Mouse (Mus musculus) gastrocnemius, postnatal 4 days (tissue): ENCODE measurements around the gene Timmdc1. TPM values are rescaled to one million over a fixed set of nuclear protein-coding genes. Genes with fewer than 3 reads are reported as not detected.
"Not testable (repeated sequence)": the region's sequence is repeated elsewhere in the genome, so short reads cannot be mapped to it uniquely, and the experiment has no call there.

Experiments
- DNase-seq, 2 experiments: peaks; one replicate each; pipeline ENCODE4 v3.0.0; 2021 to 2022; ENCODE audit warnings: low spot score in 2 of 2, mixed read lengths in 2 of 2
- total RNA-seq, 2 experiments: library from RNA; stranded (reverse); gene quantifications; 2 replicates each; pipeline ENCODE4 v1.2.3; 2021

Gene Timmdc1
- total RNA-seq, 2 experiments from 2014 or later, result 30.8 to 33.5 TPM

DNA sequence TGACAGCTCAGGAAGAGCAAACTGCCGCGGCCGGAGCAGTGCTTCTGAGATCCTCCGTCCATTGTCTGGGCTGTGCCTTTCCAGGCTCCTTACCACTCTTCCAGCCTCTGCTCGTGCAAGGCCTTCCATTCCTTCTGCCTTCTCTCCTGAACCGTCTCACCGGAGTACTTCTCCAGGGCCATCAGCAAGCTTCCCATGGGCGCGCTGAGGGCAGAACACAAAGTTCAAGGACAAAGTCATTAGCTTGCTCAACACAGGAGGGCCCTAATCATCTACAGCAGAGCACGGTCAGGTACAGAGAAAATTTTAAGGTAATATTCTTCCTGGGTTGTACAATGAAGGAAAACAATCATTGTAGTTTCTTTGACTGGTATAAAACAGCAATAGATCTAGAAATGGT is 20.0 kb downstream of the Timmdc1 start:
- no peak for DNase-seq

DNA sequence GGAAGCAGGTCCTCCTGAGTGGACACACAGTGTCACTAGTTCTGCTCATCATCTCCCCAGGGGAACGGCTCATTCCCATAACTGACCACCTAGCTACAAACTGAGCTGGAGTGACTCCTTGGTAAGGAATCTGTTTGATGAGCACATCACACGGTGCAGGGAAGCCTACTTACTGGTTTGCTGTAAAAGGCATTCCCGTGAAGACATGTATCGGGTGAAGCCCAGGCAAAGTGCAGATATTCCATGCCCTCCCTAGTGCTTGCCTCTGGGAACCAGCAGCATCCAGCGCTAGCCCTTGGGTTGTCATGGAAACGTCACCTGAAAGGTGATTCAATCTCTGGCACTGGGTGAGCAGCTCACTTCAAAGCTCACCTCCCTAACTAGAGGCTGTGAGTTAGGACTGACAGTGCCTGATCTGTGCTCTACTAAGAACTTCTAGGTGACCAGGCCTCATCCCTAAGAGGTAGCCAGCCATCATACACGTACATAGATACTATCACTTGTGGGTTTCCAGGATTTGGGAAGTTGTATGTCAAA is 25.8 kb downstream of the Timmdc1 start:
- no peak for DNase-seq

DNA sequence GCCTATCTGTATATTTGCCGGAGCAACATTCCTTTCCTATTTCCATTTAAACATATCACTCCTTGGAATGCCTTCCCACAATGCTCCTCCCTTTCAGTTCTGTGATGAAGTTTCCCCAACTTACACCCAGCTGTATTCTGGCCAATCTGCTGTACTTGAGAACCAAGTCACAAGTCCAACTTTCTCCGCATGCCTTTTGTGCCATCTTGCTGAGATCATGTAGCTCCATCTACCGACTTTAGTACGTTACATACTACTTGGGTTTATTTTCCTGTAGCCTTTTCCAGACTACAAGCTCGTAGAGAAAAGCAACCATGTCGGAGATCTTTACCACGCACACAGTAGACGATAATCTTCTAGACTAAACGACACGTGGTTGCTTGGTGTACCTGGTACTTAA is 28.6 kb downstream of the Timmdc1 start:
- no peak for DNase-seq

- no peak for DNase-seq
These were observed 29.9 kb downstream of the Timmdc1 start for GRCm38 (mm10) chr16:38492551-38492950.

DNA sequence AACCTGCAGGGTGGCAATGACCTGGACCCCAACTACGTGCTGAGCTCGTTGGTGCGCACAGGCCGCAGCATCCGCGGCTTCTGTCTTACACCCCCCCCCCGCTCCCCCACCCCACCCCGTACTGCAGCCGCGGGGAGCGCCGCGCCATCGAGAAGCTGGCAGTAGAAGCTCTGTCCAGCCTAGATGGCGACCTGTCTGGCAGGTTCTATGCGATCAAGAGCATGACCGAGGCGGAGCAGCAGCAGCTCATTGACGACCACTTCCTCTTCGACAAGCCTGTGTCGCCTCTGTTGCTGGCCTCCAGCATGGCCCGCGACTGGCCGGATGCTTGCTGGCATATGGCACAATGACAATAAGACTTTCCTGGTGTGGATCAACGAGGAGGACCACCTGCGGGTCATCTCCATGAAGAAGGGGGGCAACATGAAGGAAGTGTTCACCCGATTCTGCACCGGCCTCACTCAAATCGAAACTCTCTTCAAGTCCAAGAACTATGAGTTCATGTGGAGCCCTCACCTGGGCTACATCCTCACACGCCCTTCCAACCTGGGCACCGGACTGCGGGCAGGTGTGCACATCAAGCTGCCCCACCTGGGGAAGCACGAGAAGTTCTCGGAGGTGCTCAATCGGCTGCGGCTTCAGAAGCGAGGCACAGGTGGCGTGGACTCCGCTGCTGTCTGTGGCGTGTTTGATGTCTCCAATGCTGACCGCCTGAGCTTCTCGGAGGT is 38.7 kb downstream of the Timmdc1 start:
- DNase-seq, result no peak

DNA sequence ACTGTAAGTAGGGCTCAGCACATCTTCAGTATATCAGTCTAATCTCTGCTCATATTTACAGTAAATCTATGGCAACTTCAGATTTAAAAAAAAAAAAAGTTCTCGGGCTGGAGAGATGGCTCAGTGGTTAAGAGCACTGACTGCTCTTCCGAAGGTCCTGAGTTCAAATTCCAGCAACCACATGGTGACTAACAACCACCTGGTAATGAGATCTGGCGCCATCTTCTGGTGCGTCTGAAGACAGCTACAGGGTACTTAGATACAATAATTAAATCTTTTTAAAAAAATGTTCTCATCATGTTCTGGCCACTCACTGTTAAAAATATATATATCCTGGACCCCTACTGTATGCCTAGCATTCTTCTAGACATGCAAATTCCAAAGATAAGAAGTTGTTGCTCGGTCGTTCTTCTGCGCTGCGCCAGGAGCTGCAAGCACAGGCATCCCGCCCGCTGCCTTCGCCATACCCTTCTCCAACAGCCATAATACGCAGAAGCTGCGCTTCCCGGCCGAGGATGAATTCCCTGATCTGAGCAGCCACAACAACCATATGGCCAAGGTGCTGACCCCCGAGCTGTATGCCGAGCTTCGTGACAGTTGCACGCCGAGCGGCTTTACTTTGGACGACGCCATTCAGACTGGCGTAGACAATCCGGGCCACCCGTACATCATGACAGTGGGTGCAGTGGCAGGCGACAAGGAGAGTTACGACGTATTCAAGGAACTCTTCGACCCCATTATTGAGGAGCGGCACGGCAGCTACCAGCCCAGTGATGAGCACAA is 39.5 kb downstream of the Timmdc1 start:
- peak in 1 of 2 experiments; percentile 25 for DNase-seq

DNA sequence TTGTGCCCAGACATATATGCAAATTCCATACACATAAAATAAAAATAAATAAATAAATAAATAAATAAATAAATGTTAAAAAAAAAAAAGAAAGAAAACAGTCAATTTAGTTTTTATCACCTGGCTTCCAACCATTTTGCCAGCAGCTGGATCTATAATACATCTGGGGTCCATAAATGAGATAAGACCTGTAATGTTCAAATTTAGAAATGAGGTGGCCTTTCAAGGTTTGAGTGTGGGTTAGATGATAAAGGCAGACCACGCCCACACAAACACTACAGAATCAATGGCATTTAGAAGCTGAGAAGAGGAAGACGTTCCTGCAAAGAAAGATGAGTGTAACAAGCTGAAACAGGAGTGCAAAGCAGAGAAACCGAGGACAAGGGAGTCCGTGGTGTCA is 41.1 kb downstream of the Timmdc1 start:
- no peak for DNase-seq

GRCm38 (mm10) chr16:38478296-38478695 is 44.2 kb downstream of the Timmdc1 start:
- no peak for DNase-seq

DNA sequence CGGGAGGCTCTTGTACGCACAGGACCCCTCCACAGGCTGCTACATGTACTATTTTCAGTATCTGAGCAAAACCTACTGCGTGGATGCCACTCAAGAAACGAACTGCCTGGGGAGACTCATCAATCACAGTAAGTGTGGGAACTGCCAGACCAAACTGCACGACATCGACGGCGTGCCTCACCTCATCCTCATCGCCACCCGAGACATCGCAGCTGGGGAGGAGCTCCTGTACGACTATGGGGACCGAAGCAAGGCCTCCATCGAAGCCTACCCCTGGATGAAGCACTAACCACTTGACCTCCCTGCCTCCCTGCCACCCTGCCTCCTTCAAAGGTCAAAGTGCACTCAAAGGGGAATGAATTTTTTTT is 45.2 kb downstream of the Timmdc1 start:
- DNase-seq, result not testable (repeated sequence)

DNA sequence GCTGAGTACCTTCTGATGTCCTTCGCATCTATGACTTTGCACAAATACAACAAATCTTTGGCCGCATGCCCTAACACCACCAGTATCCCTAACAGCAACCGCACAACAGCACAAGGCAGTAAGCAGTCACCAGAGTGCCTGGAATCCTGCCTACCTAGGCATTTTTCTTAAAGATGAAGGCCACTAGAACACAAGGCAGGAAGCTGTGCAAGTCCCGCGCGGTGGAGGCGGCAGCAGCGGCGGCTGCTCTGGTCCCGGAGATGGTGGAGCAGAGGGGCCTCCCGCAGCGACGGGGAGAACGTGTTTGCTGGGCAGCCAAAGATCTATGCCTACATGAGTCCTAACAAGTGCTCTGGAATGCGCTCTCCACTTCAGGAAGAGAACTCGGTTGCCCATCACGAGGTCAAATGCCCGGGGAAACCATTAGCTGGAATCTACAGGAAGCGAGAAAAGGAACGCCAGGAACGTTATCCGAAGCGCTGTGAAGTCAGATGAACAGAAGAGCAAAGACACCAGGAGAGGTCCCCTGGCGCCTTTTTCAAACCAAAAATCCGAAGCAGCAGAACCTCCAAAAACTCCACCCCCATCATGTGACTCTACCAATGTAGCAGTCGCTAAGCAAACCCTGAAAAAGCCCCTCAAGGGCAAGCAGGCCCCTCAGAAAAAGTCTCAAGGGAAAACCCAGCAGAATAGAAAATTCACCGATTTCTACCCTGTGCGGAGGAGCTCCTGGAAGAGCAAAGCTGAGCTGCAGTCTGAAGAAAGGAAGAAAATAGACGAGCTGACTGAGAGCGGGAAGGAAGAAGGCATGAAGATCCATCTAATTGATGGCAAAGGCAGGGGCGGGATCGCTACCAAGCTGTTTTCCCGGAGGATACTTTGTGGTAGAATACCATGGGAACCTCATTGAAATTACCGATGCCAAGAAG is 45.9 kb downstream of the Timmdc1 start:
- DNase-seq, result peak in 1 of 2 experiments; percentile 32

GRCm38 (mm10) chr16:38475681-38476311 is 46.7 kb downstream of the Timmdc1 start:
- no peak for DNase-seq

- no peak for DNase-seq
These were observed 47.7 kb downstream of the Timmdc1 start for GRCm38 (mm10) chr16:38474677-38475286.

DNA sequence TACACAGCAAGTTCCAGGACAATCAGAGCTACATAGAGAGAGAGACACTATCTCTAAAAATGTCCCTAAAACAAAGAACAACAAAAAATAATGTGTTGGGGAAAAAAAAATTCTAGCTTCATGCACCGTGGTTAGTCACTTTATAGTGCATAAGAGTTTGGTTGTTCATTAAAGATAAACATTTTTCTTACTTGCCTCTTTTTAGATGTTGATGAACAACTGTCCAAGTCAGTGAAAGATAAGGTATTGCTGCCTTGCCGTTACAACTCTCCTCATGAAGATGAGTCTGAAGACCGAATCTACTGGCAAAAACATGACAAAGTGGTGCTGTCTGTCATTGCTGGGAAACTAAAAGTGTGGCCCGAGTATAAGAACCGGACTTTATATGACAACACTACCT is 48.8 kb downstream of the Timmdc1 start:
- no peak for DNase-seq

GRCm38 (mm10) chr16:38472507-38472873 is 50.0 kb downstream of the Timmdc1 start:
- no peak for DNase-seq

- DNase-seq, result no peak
These were observed 50.6 kb downstream of the Timmdc1 start for GRCm38 (mm10) chr16:38471697-38472506.

GRCm38 (mm10) chr16:38469437-38469836 is 53.0 kb downstream of the Timmdc1 start:
- no peak for DNase-seq

GRCm38 (mm10) chr16:38468706-38469018 is 53.8 kb downstream of the Timmdc1 start:
- no peak for DNase-seq

DNA sequence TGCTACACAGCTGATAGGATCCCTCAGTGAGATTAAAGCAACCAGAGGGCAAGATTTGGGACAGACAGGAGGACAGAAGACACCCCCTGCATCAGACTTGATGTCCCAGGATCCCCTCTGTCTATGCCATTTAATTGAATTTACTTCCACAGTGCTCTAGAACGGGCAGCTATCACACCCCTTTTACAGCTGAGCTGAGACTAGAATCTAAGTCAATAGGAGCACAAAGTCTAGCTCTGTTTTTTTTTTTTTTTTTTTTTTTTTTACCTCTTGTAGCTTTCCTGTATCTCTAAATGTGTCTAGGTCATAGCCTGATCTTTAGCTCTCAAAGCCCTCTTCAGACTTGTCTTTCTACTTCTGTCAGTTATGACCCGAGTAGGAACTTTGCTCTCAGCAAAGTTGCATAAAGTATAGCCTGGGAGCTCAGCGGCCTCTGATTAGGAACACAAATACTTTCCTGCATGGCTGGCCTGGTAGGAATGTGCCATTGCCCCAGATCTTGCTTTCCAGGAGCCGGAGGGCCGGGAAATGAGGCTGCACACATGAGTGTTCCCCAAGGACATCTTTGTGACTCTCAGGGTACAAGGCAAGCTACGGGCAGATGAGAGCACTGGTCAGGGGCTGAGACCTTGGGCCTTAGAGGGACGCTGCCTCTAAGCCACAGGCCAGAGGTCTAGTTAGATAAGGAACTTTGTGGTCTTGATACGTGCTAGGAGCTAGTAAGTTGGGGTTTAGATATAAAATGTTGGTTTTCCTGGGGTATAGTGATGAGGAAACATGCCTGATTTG is 54.4 kb downstream of the Timmdc1 start:
- DNase-seq, result no peak
